Mouse (Mus musculus): ENCODE results near the gene Kmt2d.

Gene Kmt2d

DNA sequence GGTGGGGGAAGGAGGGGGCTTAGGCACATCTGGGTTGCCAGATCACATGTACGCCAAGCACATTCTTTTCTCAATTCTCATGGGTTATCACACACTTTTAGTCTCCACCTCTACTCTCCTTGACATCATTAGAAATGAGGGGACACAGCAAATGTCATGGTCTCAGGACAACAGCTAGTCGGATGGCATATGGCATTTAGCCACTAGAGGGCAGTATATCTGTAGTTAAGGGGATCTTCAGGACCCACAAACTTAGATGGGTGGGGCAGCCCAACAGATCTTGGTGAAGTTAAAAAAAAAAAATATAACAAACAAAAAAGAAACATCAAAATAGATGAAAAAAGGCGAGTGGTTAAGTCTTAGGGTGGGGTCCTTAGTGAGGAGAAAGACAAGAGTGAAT, 6.3 kb upstream of the Kmt2d start:
- H3K4me3 ChIP-seq (replicated peaks; ENCODE audit: low read length), result no peak overlapping the region
- TF ChIP-seq CTCF (conservative IDR thresholded peaks at IDR 0.05; ENCODE audit: low read length) (peak; percentile 91), NANOG (IDR thresholded peaks at IDR 0.05; ENCODE audit: borderline replicate concordance, low read length) (no peak)
- peaks cover 31% of the 10 kb centered on the region for H3K36me3 ChIP-seq (ENCODE audit: insufficient read depth, low read length)
- peaks cover 61% of the 10 kb centered on the region for H3K4me1 ChIP-seq (replicated peaks; ENCODE audit: low read depth, low read length)
- no peaks in the 10 kb centered on the region for H3K27me3 ChIP-seq (ENCODE audit: insufficient read depth, low read length)
- no peaks in the 10 kb centered on the region for H3K9me3 ChIP-seq (ENCODE audit: low read length)

DNA sequence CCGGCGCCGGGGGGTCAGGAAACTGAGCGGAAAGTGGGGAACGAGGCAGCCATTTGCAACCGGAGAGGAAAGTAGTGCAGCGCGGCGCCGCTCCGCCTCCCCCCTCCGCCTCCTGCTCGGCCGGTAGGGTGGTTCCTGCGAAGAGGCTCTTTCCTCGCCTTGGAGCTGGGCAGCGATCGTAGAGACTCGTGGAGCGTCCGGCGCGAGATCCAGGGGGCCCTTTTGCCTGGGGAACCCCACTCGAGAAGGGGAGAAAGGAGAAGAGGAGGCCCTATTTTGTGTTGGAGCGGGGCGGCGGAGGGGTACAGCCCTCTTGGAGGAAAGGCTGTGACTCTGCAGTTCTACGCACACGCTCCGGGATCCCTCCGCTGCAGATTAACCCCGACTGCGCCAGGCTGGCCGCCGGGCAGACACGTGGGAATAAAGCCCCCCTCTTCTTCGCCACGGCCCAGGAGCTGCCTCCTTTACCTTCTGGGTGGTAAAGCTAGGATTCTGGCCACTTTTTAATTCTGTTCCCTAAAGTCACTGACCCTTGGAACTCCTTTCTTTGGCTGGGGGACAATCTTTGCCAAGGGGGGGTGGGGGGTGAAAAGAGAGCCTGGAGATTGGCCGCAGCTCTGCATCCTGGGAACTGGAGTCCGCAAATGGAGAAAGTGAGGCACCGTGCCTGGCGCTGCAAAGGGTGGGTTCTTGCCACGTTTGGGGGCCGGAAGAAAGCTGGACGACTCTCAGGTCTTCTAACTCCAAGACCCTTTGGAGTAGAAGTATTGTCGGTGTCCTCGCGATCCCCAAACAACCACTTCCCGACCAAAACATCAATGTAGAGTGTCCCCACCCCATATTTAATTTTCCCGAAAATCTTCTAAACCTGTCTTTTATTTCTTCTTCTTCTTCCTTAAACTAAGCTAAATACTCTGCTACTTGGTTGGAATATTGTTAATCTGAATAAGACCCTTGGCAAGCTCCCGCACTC, 1.2 kb upstream of the Kmt2d start:
- peaks cover 33% of the 10 kb centered on the region for H3K36me3 ChIP-seq (ENCODE audit: insufficient read depth, low read length)
- peak overlapping the region; percentile 99 for H3K4me3 ChIP-seq (replicated peaks; ENCODE audit: low read length)
- TF ChIP-seq CTCF (conservative IDR thresholded peaks at IDR 0.05; ENCODE audit: low read length) (no peak), POU5F1 (IDR thresholded peaks at IDR 0.05; ENCODE audit: borderline replicate concordance, low read length) (no peak), NANOG (IDR thresholded peaks at IDR 0.05; ENCODE audit: borderline replicate concordance, low read length) (no peak)
- no peaks in the 10 kb centered on the region for H3K27me3 ChIP-seq (ENCODE audit: insufficient read depth, low read length)
- no peaks in the 10 kb centered on the region for H3K9me3 ChIP-seq (ENCODE audit: low read length)
- H3K4me1 ChIP-seq (replicated peaks; ENCODE audit: low read depth, low read length), result peaks cover 56% of the 10 kb centered on the region

DNA sequence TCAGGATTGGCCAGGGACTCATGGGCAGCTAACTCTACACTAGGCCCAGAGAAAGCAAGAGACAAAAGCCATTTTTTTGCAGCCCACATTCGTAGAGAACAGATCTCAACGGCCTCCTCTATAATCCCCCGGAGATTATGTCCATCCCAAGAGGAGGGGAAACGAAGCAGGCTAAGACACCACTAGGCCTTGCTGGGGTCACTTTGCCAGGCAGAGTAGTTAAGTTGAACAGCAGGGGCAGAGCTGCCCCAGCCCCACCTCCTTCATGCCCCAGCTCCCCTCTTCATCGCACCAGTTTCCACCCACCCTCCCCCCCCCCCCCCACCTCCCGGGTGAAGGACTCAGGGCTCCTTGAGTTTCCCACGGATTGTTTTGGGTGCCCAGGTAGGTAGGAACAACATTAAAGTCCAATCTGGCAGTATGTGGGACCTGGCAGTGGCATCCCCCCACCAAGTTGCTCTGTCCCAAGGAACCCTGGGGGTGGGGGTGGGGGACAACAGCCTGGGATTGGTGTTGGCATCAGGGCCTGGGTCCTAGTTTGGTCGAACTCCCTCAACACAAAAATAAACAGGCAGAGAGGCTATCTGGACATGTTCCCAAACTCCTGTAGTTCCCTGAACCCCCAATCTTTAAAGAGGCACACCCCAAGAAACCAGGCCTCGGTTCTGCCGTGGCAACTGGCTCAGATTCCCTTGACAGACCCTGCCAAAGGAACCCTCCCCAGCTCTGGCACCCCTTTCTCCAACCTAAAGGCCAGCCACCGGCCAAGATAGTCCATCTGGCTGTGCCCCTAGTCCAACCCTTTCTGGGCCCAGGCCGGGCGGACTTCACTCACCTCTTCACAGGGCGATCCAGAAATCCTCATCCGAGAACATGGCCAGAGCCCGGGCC, 580 bp downstream of the Kmt2d start:
- Histone ChIP-seq H3K9me3 (ENCODE audit: low read length) (no peaks in the 10 kb centered on the region), H3K36me3 (ENCODE audit: insufficient read depth, low read length) (peaks cover 44% of the 10 kb centered on the region), H3K4me3 (replicated peaks; ENCODE audit: low read length) (peak overlapping the region; percentile 99), H3K27me3 (ENCODE audit: insufficient read depth, low read length) (no peaks in the 10 kb centered on the region), H3K4me1 (replicated peaks; ENCODE audit: low read depth, low read length) (peaks cover 52% of the 10 kb centered on the region)
- TF ChIP-seq CTCF (conservative IDR thresholded peaks at IDR 0.05; ENCODE audit: low read length) (no peak), POU5F1 (IDR thresholded peaks at IDR 0.05; ENCODE audit: borderline replicate concordance, low read length) (no peak), NANOG (IDR thresholded peaks at IDR 0.05; ENCODE audit: borderline replicate concordance, low read length) (no peak)

DNA sequence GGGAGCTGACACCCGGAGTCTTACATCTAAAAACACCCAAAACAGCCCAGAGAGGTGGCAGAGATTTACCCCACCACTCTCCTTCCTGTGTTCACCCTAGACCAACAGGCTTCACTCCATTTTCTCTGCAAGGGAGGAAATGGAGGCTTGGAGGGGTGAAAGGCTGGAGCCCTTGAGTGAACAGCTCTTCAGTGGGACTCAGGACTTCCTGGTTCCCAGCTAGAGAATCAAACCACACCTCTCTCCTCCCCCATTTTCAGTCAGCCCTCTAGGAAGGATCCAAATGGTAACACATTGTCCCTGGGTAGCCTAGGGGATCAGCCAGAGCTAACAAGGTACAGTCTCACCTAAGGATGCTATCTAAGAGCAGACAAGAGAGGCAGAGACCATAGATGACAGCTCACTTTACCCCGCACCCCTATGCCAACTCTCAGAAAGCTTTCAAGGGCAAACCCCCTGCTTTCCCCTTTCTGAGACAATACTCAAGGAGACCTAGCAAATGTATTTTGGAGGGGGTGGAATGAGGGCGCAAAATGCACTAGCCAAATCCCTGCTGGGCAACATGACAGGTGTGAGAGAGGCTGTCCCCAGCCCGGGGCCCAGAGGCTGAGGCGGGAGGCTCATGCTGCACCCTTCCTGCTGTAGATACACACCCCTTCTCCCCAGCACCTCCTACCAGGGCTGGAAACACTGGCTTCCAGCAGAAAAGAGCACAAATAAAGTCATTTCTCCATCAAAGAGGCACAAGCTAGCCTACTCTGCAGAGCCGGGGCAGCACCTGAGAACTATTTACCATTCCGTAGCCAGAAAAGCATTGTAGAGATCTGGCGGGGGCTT, 1.4 kb downstream of the Kmt2d start:
- Histone ChIP-seq H3K9me3 (ENCODE audit: low read length) (no peaks in the 10 kb centered on the region), H3K4me3 (replicated peaks; ENCODE audit: low read length) (peak overlapping the region; percentile 99), H3K27me3 (ENCODE audit: insufficient read depth, low read length) (no peaks in the 10 kb centered on the region), H3K4me1 (replicated peaks; ENCODE audit: low read depth, low read length) (peaks cover 58% of the 10 kb centered on the region), H3K36me3 (ENCODE audit: insufficient read depth, low read length) (peaks cover 53% of the 10 kb centered on the region)
- no peak for TF ChIP-seq CTCF (conservative IDR thresholded peaks at IDR 0.05; ENCODE audit: low read length)
- TF ChIP-seq POU5F1 (IDR thresholded peaks at IDR 0.05; ENCODE audit: borderline replicate concordance, low read length), result no peak
- TF ChIP-seq NANOG (IDR thresholded peaks at IDR 0.05; ENCODE audit: borderline replicate concordance, low read length), result no peak

DNA sequence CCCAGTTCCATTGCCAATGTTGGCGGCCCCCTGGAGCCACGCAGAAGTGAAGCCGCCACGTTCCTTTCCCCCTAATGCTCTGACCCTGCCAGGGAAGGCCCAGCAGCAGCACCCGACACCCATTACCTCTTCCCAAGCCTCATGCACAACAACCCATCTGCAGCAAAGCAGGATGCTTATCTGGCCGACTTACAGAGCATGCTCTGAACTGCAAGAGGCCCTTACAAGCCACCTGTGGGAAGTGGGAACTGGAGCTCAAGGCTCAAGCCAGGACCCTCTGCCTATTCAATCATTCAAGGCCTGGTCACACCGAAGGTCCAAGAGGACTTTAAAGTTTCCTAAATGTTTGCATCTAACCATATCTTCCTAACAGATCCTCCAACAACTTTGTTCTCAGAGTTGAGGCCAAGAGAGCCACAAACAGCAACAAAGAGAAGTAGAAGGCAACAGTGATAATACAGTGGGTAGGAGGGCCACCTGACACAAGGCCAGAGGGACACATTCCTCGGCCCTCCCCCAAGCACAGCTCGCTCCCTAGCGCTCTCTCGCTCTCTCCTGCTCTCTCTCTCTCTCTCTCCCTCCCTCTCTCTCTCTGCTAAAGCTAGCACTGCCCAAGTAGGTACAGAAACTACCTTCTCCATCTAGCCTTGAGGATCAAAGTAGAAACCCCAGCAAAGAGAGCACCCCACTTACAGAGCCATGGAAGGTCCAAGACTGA, 2.5 kb downstream of the Kmt2d start:
- peaks cover 63% of the 10 kb centered on the region for H3K36me3 ChIP-seq (ENCODE audit: insufficient read depth, low read length)
- peaks cover 67% of the 10 kb centered on the region for H3K4me1 ChIP-seq (replicated peaks; ENCODE audit: low read depth, low read length)
- peak overlapping the region; percentile 99 for H3K4me3 ChIP-seq (replicated peaks; ENCODE audit: low read length)
- H3K9me3 ChIP-seq (ENCODE audit: low read length), result no peaks in the 10 kb centered on the region
- no peaks in the 10 kb centered on the region for H3K27me3 ChIP-seq (ENCODE audit: insufficient read depth, low read length)
- TF ChIP-seq CTCF (conservative IDR thresholded peaks at IDR 0.05; ENCODE audit: low read length) (no peak), POU5F1 (IDR thresholded peaks at IDR 0.05; ENCODE audit: borderline replicate concordance, low read length) (no peak), NANOG (IDR thresholded peaks at IDR 0.05; ENCODE audit: borderline replicate concordance, low read length) (no peak)

DNA sequence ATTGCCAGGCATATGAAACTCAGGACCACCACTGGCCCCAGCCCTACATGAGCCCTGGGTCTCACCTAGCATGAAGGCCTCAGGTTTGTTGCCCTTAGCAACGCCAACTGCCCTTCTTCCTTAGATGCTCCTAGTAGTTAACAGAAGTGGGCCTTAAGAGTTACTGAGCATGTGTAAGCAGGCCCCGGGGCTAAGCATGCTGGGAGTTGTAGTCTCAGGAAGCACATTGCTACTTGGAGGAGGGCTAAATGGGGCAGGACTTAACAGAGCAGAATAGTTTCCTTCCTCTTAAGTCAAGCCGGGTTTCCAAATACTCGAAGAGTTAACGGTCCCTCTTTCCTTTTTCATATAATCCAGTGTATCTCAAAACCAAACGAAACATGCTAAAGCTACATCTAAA, 3.7 kb downstream of the Kmt2d start:
- H3K4me3 ChIP-seq (replicated peaks; ENCODE audit: low read length), result no peak overlapping the region
- peaks cover 75% of the 10 kb centered on the region for H3K36me3 ChIP-seq (ENCODE audit: insufficient read depth, low read length)
- no peaks in the 10 kb centered on the region for H3K9me3 ChIP-seq (ENCODE audit: low read length)
- no peaks in the 10 kb centered on the region for H3K27me3 ChIP-seq (ENCODE audit: insufficient read depth, low read length)
- TF ChIP-seq POU5F1 (IDR thresholded peaks at IDR 0.05; ENCODE audit: borderline replicate concordance, low read length) (no peak), NANOG (IDR thresholded peaks at IDR 0.05; ENCODE audit: borderline replicate concordance, low read length) (no peak), CTCF (conservative IDR thresholded peaks at IDR 0.05; ENCODE audit: low read length) (no peak)
- peaks cover 69% of the 10 kb centered on the region for H3K4me1 ChIP-seq (replicated peaks; ENCODE audit: low read depth, low read length)

DNA sequence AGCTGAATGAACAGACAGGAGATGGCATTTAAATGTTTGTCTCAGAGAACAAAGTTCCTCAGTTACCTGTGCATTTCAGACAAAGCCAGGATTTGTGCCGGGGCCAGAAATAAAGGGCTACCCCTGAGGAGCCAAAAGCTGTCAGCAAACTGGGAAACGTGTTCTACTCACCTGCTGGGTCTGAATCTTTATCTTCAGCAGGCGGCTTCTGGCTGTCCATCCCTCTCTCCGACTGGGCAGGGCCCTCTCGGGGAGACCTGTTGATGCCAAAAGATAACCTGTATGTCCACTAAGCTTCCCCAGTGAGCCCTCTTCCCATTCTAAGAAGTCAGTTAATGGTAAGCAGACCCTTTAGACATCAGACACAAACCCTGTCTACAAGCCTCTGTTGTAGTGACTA, 4.5 kb downstream of the Kmt2d start:
- Histone ChIP-seq H3K36me3 (ENCODE audit: insufficient read depth, low read length) (peaks cover 84% of the 10 kb centered on the region), H3K27me3 (ENCODE audit: insufficient read depth, low read length) (no peaks in the 10 kb centered on the region), H3K4me1 (replicated peaks; ENCODE audit: low read depth, low read length) (peaks cover 78% of the 10 kb centered on the region), H3K4me3 (replicated peaks; ENCODE audit: low read length) (no peak overlapping the region), H3K9me3 (ENCODE audit: low read length) (no peaks in the 10 kb centered on the region)
- TF ChIP-seq NANOG (IDR thresholded peaks at IDR 0.05; ENCODE audit: borderline replicate concordance, low read length), result no peak
- TF ChIP-seq CTCF (conservative IDR thresholded peaks at IDR 0.05; ENCODE audit: low read length), result no peak
- no peak for TF ChIP-seq POU5F1 (IDR thresholded peaks at IDR 0.05; ENCODE audit: borderline replicate concordance, low read length)
